Mouse (Mus musculus): ENCODE measurements at regions not wholly inside any gene's neighbourhood (a gene's known extent, or its start where the extent isn't known, plus 50 kb on each side); places are given as distances from the start of the nearest gene placed in this dataset.

DNA sequence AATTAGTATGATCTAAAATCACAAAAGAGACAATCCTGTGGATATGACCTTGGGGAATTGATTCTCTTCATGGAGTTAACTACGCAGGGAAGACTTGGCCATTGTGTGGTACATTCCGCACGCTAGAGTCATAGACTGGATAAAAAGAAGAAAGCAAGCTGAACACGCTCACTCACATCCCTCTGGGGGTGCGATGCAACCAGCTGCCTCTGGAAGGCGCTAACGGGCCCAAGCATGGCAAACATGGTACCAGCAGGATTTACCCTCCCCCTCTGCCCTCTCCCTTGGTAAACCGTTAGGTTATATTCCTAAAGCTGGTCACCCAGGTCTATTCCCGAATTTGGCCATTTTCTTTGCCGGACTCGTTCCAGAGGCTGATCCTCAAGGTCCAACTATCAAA lies 102.2 kb upstream of the Dazl start:
- 82% methylated on average over 11 of the region's 11 CpGs for WGBS (ENCODE audit: insufficient replicate concordance)
- no peak overlapping the region for H3K9ac ChIP-seq (replicated peaks)
- ATAC-seq (ENCODE audit: insufficient read depth) (no peak), DNase-seq (ENCODE audit: low read depth in 3 of 3, low spot score in 3 of 3) (no peak)
- H3K27ac ChIP-seq = no peak overlapping the region
- H3K4me1 ChIP-seq (replicated peaks; ENCODE audit: control insufficient read depth in 2 of 2, insufficient read depth in 2 of 2, low read length in 1 of 2) = peaks cover 0 to 2% of the 10 kb centered on the region in 2 experiments; a peak in 1 of 4 replicates
- no peaks in the 10 kb centered on the region for H3K27me3 ChIP-seq (ENCODE audit: control insufficient read depth, insufficient read depth, low read length)
- no peaks in the 10 kb centered on the region for H3K9me3 ChIP-seq (ENCODE audit: control insufficient read depth, low read length)
- H3K36me3 ChIP-seq (replicated peaks; ENCODE audit: control insufficient read depth, insufficient read depth, low read depth) = no peaks in the 10 kb centered on the region
- no peak overlapping the region for H3K4me2 ChIP-seq (ENCODE audit: low read depth)
- no peak overlapping the region for H3K4me3 ChIP-seq (ENCODE audit: insufficient read depth in 1 of 2, low read depth in 2 of 2, low read length in 2 of 2)
- TF ChIP-seq CTCF (IDR thresholded peaks at IDR 0.05; ENCODE audit: low read depth) (0 out of 2 replicates have a peak, but pooled peaks have one; percentile 5), EP300 (IDR thresholded peaks at IDR 0.05; ENCODE audit: low read depth) (no peak)

DNA sequence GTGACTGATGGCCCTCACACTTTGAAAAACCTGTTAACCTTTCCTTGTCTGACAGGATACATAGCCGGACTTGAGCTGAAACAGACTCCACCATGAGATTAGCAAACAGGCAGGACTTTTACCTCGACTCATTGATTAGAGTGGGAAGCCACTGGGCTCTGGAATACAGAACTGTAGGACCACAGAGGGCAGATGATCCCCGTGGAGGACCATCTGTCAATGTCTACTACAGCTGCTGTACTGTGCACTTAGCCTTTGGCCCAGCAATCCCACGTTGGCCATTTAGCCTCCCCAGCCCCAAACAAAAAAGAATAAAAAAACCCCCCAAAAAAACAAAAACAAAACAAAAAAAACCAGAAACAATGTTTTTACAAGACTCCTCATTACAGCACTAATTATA lies 103.9 kb upstream of the Dazl start:
- 45% methylated on average over 4 of the region's 4 CpGs for WGBS (ENCODE audit: insufficient replicate concordance)
- DNase-seq (ENCODE audit: low read depth in 3 of 3, low spot score in 3 of 3) (no peak), ATAC-seq (ENCODE audit: insufficient read depth) (no peak)

DNA sequence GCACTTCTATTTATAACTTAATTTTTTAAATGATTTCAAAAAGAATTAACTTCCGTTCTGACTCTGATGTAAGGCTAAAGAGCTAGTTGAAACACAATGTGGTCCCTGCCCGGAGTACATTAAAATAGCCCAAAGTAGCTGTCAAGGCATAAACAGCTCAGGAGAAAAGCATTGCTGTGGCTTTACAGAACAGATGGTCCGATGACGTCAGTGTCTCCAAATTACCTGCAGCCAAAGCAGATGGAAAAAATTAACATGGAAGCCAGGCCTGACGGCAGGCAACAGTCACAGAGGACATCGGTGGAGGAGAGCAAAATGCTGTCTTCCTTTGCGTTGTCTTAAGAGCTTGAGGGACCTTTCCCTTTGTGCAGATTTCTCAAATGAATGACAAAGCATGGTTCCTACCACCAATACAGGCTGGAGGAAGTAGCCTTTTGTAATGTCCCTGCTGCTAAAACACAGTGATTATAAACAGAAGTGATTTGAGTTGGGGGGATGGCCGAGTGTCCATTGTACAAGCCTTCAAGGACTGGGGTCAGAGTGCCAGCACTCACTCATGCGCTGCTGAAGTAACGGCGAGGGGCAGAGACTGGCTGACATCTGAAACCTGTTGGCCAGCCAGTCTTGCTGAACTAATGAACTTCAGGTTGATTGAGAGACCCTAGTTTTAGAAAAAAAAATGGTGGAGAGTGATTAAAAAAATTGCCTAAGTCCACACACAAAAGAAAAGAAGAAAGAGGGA lies 101.8 kb upstream of the Plcl2 start:
- Histone ChIP-seq H3K4me3 (ENCODE audit: insufficient read depth in 1 of 2, low read depth in 2 of 2, low read length in 2 of 2) (no peak overlapping the region), H3K4me1 (replicated peaks; ENCODE audit: control insufficient read depth in 2 of 2, insufficient read depth in 2 of 2, low read length in 1 of 2) (0 out of 4 replicates have a peak, but pooled peaks cover 0 to 7% of the 10 kb centered on the region in 2 experiments), H3K4me2 (ENCODE audit: low read depth) (no peak overlapping the region), H3K36me3 (replicated peaks; ENCODE audit: control insufficient read depth, insufficient read depth, low read depth) (no peaks in the 10 kb centered on the region), H3K9me3 (ENCODE audit: control insufficient read depth, low read length) (no peaks in the 10 kb centered on the region), H3K27me3 (ENCODE audit: control insufficient read depth, insufficient read depth, low read length) (no peaks in the 10 kb centered on the region), H3K9ac (replicated peaks) (no peak overlapping the region), H3K27ac (no peak overlapping the region)
- DNase-seq (ENCODE audit: low read depth in 3 of 3, low spot score in 3 of 3) (no peak), ATAC-seq (ENCODE audit: insufficient read depth) (no peak)
- 70% methylated on average over 11 of the region's 11 CpGs for WGBS (ENCODE audit: insufficient replicate concordance)
- TF ChIP-seq CTCF (IDR thresholded peaks at IDR 0.05; ENCODE audit: low read depth) (no peak), EP300 (IDR thresholded peaks at IDR 0.05; ENCODE audit: low read depth) (no peak)

More for the DNA sequence above, 103.9 kb upstream of the Dazl start:
- Histone ChIP-seq H3K4me3 (ENCODE audit: insufficient read depth in 1 of 2, low read depth in 2 of 2, low read length in 2 of 2) (no peak overlapping the region), H3K4me2 (ENCODE audit: low read depth) (no peak overlapping the region), H3K9ac (replicated peaks) (no peak overlapping the region), H3K27me3 (ENCODE audit: control insufficient read depth, insufficient read depth, low read length) (no peaks in the 10 kb centered on the region), H3K36me3 (replicated peaks; ENCODE audit: control insufficient read depth, insufficient read depth, low read depth) (no peaks in the 10 kb centered on the region), H3K9me3 (ENCODE audit: control insufficient read depth, low read length) (no peaks in the 10 kb centered on the region), H3K27ac (no peak overlapping the region), H3K4me1 (replicated peaks; ENCODE audit: control insufficient read depth in 2 of 2, insufficient read depth in 2 of 2, low read length in 1 of 2) (peaks cover 0 to 2% of the 10 kb centered on the region in 2 experiments; a peak in 1 of 4 replicates)
- TF ChIP-seq CTCF (IDR thresholded peaks at IDR 0.05; ENCODE audit: low read depth) (no peak), EP300 (IDR thresholded peaks at IDR 0.05; ENCODE audit: low read depth) (no peak)

DNA sequence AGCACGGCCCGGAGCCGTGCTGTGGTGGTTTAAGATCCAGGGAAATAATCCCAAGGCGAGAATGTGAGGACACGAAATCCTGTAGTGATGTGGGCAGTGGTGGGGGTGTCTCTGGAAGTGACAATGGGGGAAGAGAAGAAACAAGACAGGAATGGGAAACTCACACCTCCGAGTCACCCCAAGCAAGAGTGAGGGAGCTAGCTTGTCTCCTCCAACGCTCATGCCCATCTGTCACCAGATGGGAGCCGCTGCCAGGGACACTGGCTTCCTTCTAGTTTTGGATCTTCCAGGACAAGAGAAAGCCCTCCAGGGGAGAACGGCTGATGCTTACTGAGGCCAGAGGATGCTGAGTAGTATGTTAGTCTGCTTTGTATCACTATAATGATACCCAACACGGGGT lies 100.6 kb upstream of the Plcl2 start:
- ATAC-seq (ENCODE audit: insufficient read depth) = no peak
- H3K4me2 ChIP-seq (ENCODE audit: low read depth) = no peak overlapping the region
- 72% methylated on average over 10 of the region's 10 CpGs for WGBS (ENCODE audit: insufficient replicate concordance)

DNA sequence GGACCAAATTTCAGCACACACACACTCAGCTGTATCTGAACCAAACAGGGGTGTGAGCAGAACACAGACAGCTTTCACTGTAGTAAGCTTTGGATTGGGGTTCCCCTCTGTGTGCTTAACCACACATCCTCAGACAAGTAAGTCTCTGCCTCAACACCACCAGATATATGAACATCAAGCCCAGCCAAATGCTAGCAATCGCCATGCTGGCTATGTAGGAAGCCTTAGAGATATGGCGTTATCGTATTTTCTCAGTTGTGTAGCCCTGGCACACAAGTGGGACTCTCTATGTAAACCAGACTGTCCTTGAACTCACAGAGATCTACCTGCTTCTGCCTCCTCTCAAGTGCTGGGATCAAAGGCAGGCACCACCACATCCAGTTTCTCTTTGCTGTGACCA lies 99.9 kb upstream of the Plcl2 start:
- no peak overlapping the region for H3K9ac ChIP-seq (replicated peaks)
- no peak overlapping the region for H3K27ac ChIP-seq
- no peaks in the 10 kb centered on the region for H3K27me3 ChIP-seq (ENCODE audit: control insufficient read depth, insufficient read depth, low read length)
- ATAC-seq (ENCODE audit: insufficient read depth) = no peak
- DNase-seq (ENCODE audit: low read depth in 3 of 3, low spot score in 3 of 3) = no peak
- no peak overlapping the region for H3K4me3 ChIP-seq (ENCODE audit: insufficient read depth in 1 of 2, low read depth in 2 of 2, low read length in 2 of 2)
- H3K36me3 ChIP-seq (replicated peaks; ENCODE audit: control insufficient read depth, insufficient read depth, low read depth) = no peaks in the 10 kb centered on the region
- TF ChIP-seq EP300 (IDR thresholded peaks at IDR 0.05; ENCODE audit: low read depth) (no peak), CTCF (IDR thresholded peaks at IDR 0.05; ENCODE audit: low read depth) (no peak)
- no peak overlapping the region for H3K4me2 ChIP-seq (ENCODE audit: low read depth)
- H3K9me3 ChIP-seq (ENCODE audit: control insufficient read depth, low read length) = no peaks in the 10 kb centered on the region
- WGBS (ENCODE audit: insufficient replicate concordance) = 78% methylated on average over 3 of the region's 3 CpGs
- 0 out of 4 replicates have a peak, but pooled peaks cover 0 to 7% of the 10 kb centered on the region in 2 experiments for H3K4me1 ChIP-seq (replicated peaks; ENCODE audit: control insufficient read depth in 2 of 2, insufficient read depth in 2 of 2, low read length in 1 of 2)

More for the DNA sequence above, 100.6 kb upstream of the Plcl2 start:
- Histone ChIP-seq H3K9me3 (ENCODE audit: control insufficient read depth, low read length) (no peaks in the 10 kb centered on the region), H3K4me1 (replicated peaks; ENCODE audit: control insufficient read depth in 2 of 2, insufficient read depth in 2 of 2, low read length in 1 of 2) (0 out of 4 replicates have a peak, but pooled peaks cover 0 to 7% of the 10 kb centered on the region in 2 experiments), H3K9ac (replicated peaks) (no peak overlapping the region), H3K27ac (no peak overlapping the region), H3K27me3 (ENCODE audit: control insufficient read depth, insufficient read depth, low read length) (no peaks in the 10 kb centered on the region), H3K36me3 (replicated peaks; ENCODE audit: control insufficient read depth, insufficient read depth, low read depth) (no peaks in the 10 kb centered on the region), H3K4me3 (ENCODE audit: insufficient read depth in 1 of 2, low read depth in 2 of 2, low read length in 2 of 2) (no peak overlapping the region)
- TF ChIP-seq EP300 (IDR thresholded peaks at IDR 0.05; ENCODE audit: low read depth) (no peak), CTCF (IDR thresholded peaks at IDR 0.05; ENCODE audit: low read depth) (no peak)
- DNase-seq (ENCODE audit: low read depth in 3 of 3, low spot score in 3 of 3) = no peak
